Comparison of ENCODE assay signal across 11 mouse cellular contexts in the genomic region with DNA sequence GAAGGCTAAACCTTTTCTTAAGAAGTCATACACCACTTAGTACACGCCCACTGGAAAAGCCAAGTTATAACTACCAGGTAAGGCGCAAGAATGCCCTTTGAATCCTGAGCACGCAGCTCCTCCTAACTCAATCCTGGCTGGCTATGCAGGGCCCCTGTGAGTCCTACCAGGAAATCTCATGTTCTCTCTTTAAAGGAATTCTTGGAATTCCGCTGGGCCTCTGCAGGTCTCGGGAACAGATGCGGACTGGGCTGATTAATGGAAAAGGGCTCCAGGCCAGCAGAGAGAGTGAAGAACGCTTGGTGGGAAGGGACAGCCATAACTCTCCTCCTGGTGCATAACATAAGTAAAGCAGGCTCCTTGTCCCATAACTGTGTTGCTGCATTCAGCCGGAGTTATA. TPM values are rescaled to one million over a fixed set of nuclear protein-coding genes. Genes with fewer than 3 reads are reported as not detected.
DNase-seq lines count a peak whose midpoint lies in the region; ATAC-seq and TF ChIP-seq lines count a peak whose summit lies in the region.
"Had no signal": no experiment of that assay in that cellular context is flagged by ENCODE, and none has a peak within 500 bp of the region (broad histone marks: within the 10 kb centered on the region; RNA-seq: fewer than 3 reads in every experiment).

No protein-coding gene starts in this region.

- no peaks in the 10 kb centered on the region for H3K36me3 ChIP-seq in heart, embryonic 14.5 days (ENCODE audit: control insufficient read depth, insufficient read depth, low read length)
- H3K36me3 ChIP-seq in kidney, embryonic 14.5 days (ENCODE audit: control insufficient read depth, insufficient read depth, low read length): no peaks in the 10 kb centered on the region
- H3K36me3 ChIP-seq in thymus, adult 2 months (ENCODE audit: control insufficient read depth, insufficient read depth, low read length): no peaks in the 10 kb centered on the region
- H3K36me3 ChIP-seq: midbrain, embryonic 15.5 days had no signal

- H3K4me1 ChIP-seq in heart, embryonic 14.5 days (ENCODE audit: control insufficient read depth in 2 of 2, insufficient read depth in 2 of 2, low read length in 2 of 2): peaks cover 56 to 66% of the 10 kb centered on the region in 2 experiments
- peaks cover 67% of the 10 kb centered on the region for H3K4me1 ChIP-seq in kidney, embryonic 14.5 days (ENCODE audit: control insufficient read depth, insufficient read depth, low read length)
- no peaks in the 10 kb centered on the region for H3K4me1 ChIP-seq in thymus, adult 2 months (replicated peaks; ENCODE audit: control insufficient read depth, insufficient read depth, low read length)

- WGBS in heart, embryonic 14.5 days: 3% methylated on average over 8 of the region's 8 CpGs
- 5% methylated on average over 8 of the region's 8 CpGs for WGBS in kidney, embryonic 14.5 days
- WGBS in thymus, adult 2 months: 91% methylated on average over 8 of the region's 8 CpGs

- TF ChIP-seq POLR2A in thymus, adult 2 months (IDR thresholded peaks at IDR 0.05; ENCODE audit: control insufficient read depth, extremely low read depth, insufficient read depth, low read length, poor library complexity): no peak

- H3K9me3 ChIP-seq in heart, embryonic 14.5 days (ENCODE audit: control insufficient read depth, low read length): no peaks in the 10 kb centered on the region
- no peaks in the 10 kb centered on the region for H3K9me3 ChIP-seq in kidney, embryonic 14.5 days (ENCODE audit: control insufficient read depth, low read length)
- H3K9me3 ChIP-seq: midbrain, embryonic 15.5 days had no signal

- peak overlapping the region; percentile 67 to 74 for H3K27ac ChIP-seq in heart, embryonic 14.5 days (replicated peaks in 1 of 2; ENCODE audit: control insufficient read depth in 1 of 2, insufficient read depth in 1 of 2, low read depth in 2 of 2, low read length in 2 of 2)
- H3K27ac ChIP-seq in kidney, embryonic 14.5 days (ENCODE audit: low read depth, low read length): peak overlapping the region; percentile 89
- H3K27ac ChIP-seq in thymus, adult 2 months (ENCODE audit: control insufficient read depth, insufficient read depth, low read length): no peak overlapping the region
- H3K27ac ChIP-seq: midbrain, embryonic 15.5 days had no signal

- peaks cover 9% of the 10 kb centered on the region; the same call in 1 of the 2 replicates for H3K27me3 ChIP-seq in heart, embryonic 14.5 days (ENCODE audit: control insufficient read depth, insufficient read depth, low read length)
- H3K27me3 ChIP-seq in kidney, embryonic 14.5 days (ENCODE audit: control insufficient read depth, insufficient read depth, low read length): no peaks in the 10 kb centered on the region
- no peaks in the 10 kb centered on the region for H3K27me3 ChIP-seq in thymus, adult 2 months (ENCODE audit: control insufficient read depth, insufficient read depth, low read length)
- H3K27me3 ChIP-seq: midbrain, embryonic 15.5 days had no signal

- H3K4me2 ChIP-seq in heart, embryonic 14.5 days (ENCODE audit: low read length): peak overlapping the region; percentile 42
- H3K4me2 ChIP-seq in kidney, embryonic 14.5 days (replicated peaks; ENCODE audit: low read depth, low read length): peak overlapping the region; percentile 13; the same call in 1 of the 2 replicates
- H3K4me2 ChIP-seq: midbrain, embryonic 15.5 days had no signal

- ATAC-seq in heart, embryonic 14.5 days (ENCODE audit: insufficient number of reproducible peaks, insufficient read depth, low FRiP score, low read depth): no peak
- ATAC-seq in kidney, embryonic 14.5 days (ENCODE audit: low FRiP score, low TSS enrichment): peak; percentile 68
- ATAC-seq: midbrain, embryonic 15.5 days had no signal

- H3K9ac ChIP-seq in heart, embryonic 14.5 days (ENCODE audit: low read length): peak overlapping the region; percentile 49; the same call in 1 of the 2 replicates
- no peak overlapping the region for H3K9ac ChIP-seq in kidney, embryonic 14.5 days (ENCODE audit: low read depth, low read length)
- H3K9ac ChIP-seq: midbrain, embryonic 15.5 days had no signal

- no peak for DNase-seq in heart, adult 8-10 months (ENCODE audit: low spot score)
- peak; percentile 75 for DNase-seq in embryo, embryonic 11.5 days (ENCODE audit: low read depth, low spot score)
- DNase-seq in lung, postnatal 4 days: peak; percentile 41 to 56
- DNase-seq in MN1 (ENCODE audit: low spot score): no peak
- DNase-seq in thymus, adult 2 months: no peak
- no peak for DNase-seq in urinary bladder, adult 18-20 months (ENCODE audit: low spot score in 2 of 2)
- DNase-seq: thymus, postnatal 25 days had no signal

- TF ChIP-seq CTCF in thymus, adult 2 months (IDR thresholded peaks at IDR 0.05; ENCODE audit: borderline replicate concordance, control insufficient read depth, extremely low read depth, insufficient read depth, low read length, poor library complexity): no peak

- H3K4me3 ChIP-seq in heart, embryonic 14.5 days (ENCODE audit: control insufficient read depth in 1 of 2, insufficient read depth in 1 of 2, low read depth in 1 of 2, low read length in 2 of 2): no peak overlapping the region
- no peak overlapping the region for H3K4me3 ChIP-seq in kidney, embryonic 14.5 days (ENCODE audit: low read length)
- no peak overlapping the region for H3K4me3 ChIP-seq in thymus, adult 2 months (ENCODE audit: control insufficient read depth, insufficient read depth, low read length)
- H3K4me3 ChIP-seq: erythroblast, embryonic 14.5 days; midbrain, embryonic 15.5 days had no signal

RNA-seq across cellular contexts. Expression of a gene that starts 46.3 kb away (rescaled TPM):
- polyA plus RNA-seq in heart, embryonic 14.5 days (2014; fragmentation: Nextera tagmentation; extraction: Ambion mirVana): 4.1 and 4.5 TPM in 2 replicates
- 10 to 100 TPM in 1 of 4 experiments, 1 to 10 TPM in 3; 4.7 to 13.0 (median 6.8) TPM for total RNA-seq in heart, adult 8-10 months (2022)
- 6.6 and 7.3 TPM in 2 replicates for polyA plus RNA-seq in kidney, embryonic 14.5 days (2014; fragmentation: Nextera tagmentation; extraction: Ambion mirVana)
- polyA plus RNA-seq in thymus, adult 2 months (2012; rRNA removed): 17.1 and 20.4 TPM in 2 replicates

Comparison
In these comparisons a context has a peak if more than half of its experiments do, and no peak if none do; other contexts are left out.
1. DNase-seq: peak in embryo, embryonic 11.5 days (single experiment) and lung, postnatal 4 days (2 of 2); none in heart, adult 8-10 months (single experiment), MN1 (single experiment), thymus, adult 2 months (single experiment) and urinary bladder, adult 18-20 months (0 of 2).